Mouse (Mus musculus): Measurements from ENCODE around the gene Rfng.

- TF ChIP-seq CTCF (IDR thresholded peaks at IDR 0.05; ENCODE audit: borderline replicate concordance, extremely low read depth, insufficient read depth, insufficient read length) (no peak), POLR2A (IDR thresholded peaks at IDR 0.05; ENCODE audit: borderline replicate concordance, extremely low read depth, insufficient read depth, insufficient read length, poor library complexity, severe bottlenecking) (no peak)
Measured at GRCm38 (mm10) chr11:120828416-120828815, 44.4 kb upstream of the Rfng start.

All from brain, embryonic 14.5 days (tissue).